Mouse (Mus musculus): Measurements from ENCODE around the gene St8sia1. TPM values are rescaled to one million over a fixed set of nuclear protein-coding genes. Genes with fewer than 3 reads are reported as not detected.

St8sia1 gene
- total RNA-seq, 2 experiments from 2014 or later, result 0.83 to 1.2 TPM

- peak in 1 of 2 experiments; percentile 2 for DNase-seq (ENCODE audit: low spot score in 2 of 2)
Observed at GRCm38 (mm10) chr6:142793468-142793867, 170.8 kb downstream of the St8sia1 start.

DNA sequence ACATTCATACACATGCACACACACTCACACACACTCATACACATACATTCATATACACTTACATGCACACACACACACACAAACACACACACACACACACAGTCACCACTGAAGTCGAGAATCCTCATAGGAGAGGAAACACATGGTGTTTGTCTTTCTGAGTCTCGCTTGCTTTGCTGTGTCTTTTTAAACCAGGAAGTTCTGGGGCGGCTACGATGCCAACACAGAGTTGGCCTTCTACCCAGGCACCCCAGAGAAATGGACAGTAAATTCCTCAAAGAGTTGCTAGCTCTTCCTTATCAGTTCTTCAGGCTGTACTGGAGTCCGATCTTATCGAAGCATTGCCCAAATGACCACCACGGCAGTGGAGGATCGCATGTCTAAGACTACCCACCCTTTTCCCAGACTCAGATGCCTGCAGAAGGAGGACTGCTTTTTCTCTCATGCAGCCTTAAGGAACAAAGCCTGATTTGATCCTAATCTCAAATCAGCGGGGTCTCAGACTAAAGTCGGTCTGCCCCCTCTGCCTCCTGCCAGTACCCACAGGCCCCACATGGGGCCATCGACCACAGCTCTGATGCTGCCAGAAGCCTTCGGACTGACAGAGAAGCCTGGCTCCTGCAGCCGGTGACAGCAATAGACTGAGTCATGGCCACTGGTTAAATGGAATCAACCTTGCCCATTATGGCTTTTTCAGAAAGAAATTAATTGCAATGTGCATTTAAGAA is 171.8 kb downstream of the St8sia1 start:
- DNase-seq (ENCODE audit: low spot score in 2 of 2), result peak in 1 of 2 experiments; percentile 6

GRCm38 (mm10) chr6:142789736-142790135 is 174.5 kb downstream of the St8sia1 start:
- DNase-seq (ENCODE audit: low spot score in 2 of 2), result peak in 1 of 2 experiments; percentile 2

DNA sequence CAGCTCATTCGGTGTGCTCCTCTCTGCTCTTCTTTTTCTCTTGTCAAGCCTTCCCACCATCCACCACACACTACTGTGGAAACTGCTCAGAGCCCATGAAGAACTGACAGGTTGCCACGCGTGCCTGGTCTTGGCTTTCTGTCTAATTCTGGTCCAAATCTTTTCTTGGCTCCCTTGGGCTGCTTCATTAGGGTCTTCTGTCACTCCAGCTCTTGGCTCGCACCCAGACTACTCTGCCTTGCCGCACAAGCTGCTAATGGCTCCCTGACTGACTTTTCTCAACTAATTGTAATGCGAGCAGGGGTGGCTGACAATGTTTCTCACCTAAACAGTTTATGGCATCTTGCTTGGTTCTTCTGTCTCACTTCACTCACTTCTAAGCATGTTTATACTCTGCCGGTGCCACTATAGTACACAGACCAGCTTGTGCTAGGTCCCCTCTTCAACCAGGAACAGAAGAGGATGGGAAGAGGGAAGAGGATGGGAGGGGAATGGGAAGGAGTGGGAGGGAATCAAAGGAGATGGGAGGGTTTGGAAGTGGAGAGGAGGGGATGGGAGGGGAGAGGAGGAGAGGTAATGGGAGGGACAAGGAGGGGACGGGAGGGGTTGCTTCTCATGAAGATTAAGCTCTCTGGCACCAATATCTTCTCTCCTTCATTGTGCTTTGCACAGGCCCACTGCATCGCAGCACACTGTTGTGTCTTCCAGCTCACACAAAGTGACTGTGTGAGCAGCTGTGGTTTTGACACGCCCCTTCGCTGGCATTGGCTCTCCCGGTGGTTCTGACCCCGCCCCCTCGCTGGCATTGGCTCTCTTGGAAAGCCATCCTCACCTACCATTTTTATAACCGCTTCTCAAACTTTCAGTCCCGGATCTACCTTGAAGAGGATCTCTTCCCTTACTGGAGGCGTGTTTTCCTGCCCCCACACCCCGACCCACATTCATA is 175.9 kb downstream of the St8sia1 start:
- peak in 1 of 2 experiments; percentile 10 for DNase-seq (ENCODE audit: low spot score in 2 of 2)

DNA sequence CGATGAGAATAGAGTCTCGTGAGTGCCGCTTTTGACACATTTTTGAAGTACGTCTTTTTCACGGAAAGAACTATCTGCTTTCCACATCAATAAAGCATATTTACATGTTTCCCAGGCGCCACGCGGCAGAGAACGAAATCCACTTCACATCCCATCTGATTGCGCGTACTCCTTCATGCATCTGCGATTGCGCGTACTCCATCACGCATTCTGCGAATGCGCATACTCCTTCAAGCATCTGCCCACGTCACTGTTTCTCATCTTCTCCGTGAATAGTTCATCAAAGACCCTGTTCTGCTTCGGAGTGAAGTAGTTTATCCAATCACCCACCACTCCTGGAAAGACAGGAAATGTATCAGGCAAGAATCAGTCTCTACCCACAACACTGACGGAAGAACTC is 178.1 kb downstream of the St8sia1 start:
- no peak for DNase-seq (ENCODE audit: low spot score in 2 of 2)

DNA sequence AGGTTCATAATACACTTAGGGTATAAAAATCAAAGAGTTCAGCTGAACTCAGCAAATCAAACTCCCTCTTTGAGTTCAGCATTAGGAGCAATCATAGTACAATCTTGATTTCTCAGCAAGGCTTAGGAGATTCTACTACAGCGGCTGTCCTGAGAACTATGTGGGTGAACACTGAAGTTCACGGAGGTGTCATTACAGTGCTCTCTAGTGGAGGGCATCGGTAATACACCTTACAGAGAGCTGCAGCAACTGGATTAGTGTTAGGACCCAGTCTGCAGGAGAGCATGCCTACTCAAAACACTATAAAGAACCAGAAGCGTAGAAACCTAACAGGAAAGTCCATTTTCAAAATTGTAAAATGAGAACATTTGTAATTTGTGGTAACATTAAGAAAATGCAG is 178.9 kb downstream of the St8sia1 start:
- peak; percentile 32 to 34 for DNase-seq (ENCODE audit: low spot score in 2 of 2)

DNA sequence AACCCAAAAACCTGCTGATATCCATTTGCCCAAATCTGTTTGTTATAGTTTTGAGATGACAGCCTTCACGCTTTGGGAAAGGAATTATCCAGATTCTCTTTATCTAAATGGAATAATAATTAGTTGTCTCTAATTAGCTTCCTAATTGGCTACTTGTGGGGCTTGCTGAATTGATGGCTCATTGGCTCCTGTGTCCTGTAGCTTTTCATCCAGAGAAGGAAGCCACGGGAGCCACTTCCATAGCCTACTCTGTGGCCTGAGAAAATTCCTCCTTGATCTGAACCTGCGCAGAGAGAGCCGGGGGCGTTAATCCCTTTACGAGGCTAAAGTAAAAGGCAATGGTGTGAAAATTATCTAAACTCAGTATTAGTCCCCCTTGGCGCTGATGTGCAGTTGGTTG is 183.0 kb downstream of the St8sia1 start:
- DNase-seq (ENCODE audit: low spot score in 2 of 2), result no peak

GRCm38 (mm10) chr6:142780574-142781033 is 183.6 kb downstream of the St8sia1 start:
- DNase-seq (ENCODE audit: low spot score in 2 of 2), result no peak

GRCm38 (mm10) chr6:142779812-142780573 is 184.3 kb downstream of the St8sia1 start:
- no peak for DNase-seq (ENCODE audit: low spot score in 2 of 2)

DNA sequence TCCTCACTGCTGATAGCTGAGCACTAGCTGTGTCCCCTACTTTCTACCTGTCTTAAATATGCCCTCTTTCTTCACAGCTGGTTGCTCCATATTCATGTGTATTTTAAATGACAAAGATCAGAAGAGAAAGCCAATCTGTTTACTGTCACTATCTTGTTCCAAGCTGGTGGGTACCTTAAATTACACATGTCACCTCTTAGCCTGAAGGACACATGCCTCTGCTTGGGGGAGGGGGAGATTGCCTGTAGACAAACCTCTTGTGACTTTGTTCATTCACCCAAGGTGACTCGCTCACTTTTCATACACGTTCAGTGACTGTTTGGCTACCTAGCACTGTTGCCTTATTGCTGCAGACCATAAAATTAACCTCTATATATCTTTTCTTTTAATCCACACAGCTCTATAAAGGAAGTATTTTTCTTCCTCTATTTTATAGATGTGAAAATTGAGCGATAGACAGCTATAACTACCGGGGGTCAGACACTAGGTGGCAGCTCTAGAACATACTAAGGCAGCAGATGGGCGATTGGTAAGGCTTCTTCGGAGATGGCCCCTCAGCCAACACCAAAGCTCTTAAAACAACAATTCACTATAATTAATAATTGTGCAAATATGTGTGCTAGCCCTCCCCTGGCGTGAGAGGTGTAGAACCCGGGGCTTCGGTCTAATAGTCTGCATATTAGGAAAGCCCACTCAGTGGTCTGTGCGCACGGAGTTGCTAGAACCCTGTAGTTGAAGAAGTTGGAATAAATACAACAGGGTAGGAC is 185.0 kb downstream of the St8sia1 start:
- no peak for DNase-seq (ENCODE audit: low spot score in 2 of 2)

GRCm38 (mm10) chr6:142776935-142777334 is 187.3 kb downstream of the St8sia1 start:
- no peak for DNase-seq (ENCODE audit: low spot score in 2 of 2)

DNA sequence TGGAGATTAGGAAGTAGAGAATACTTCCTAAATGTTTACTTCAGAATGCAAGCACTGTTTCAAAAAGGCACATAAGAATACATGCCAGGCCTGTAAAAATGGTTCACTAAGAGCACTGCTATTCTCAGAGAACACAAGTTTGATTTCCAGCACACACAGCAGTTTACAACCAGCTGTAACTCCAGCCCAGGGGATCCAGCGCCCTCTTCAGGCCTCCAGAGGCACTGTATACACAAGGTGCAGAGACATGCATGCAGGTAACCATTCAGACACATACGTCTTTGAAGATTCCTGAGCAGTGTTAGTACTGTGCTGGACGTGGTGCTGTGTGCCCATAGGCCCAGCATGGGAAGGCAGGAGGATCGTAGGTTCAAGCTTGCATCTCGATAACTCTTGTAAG is 190.7 kb downstream of the St8sia1 start:
- DNase-seq (ENCODE audit: low spot score in 2 of 2), result no peak

DNA sequence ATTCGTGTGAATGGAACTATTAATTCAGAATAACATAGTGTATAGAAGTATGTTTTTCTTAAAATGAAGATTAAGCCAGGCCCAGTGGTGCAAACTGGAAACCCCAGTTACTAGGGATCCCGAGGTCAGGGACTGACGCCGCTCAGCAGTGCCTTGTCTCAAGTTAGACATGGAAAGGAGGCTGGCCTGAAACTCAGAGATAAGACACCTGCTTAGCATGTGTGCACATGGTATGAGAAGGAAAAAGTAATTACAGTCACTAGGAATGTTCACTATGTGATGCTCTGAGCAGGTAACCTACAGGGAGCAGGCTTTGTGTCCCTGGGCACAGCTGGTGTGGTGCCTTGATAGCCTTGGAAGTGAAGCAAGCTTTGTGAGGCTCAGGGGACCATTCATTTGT is 192.6 kb downstream of the St8sia1 start:
- no peak for DNase-seq (ENCODE audit: low spot score in 2 of 2)

Other genes starting within 250 kb of the St8sia1 start
- 10 to 100 TPM; 27.1 to 29.9 TPM for gene Cmas, start 207.8 kb downstream of the St8sia1 start, total RNA-seq (2021)
- not detected for gene Sult6b2, start 159.9 kb downstream of the St8sia1 start, total RNA-seq (2021)
- gene C2cd5, start 135.7 kb upstream of the St8sia1 start, total RNA-seq (2021), result 10 to 100 TPM; 14.7 to 16.2 TPM
- gene Etnk1, start 202.8 kb upstream of the St8sia1 start, total RNA-seq (2021), result 100 to 1,000 TPM in 1 of 2 experiments, 10 to 100 TPM in 1; 94.7 to 137 TPM

All from adrenal gland, adult 18-20 months (tissue).